Mouse (Mus musculus) bone marrow macrophage, adult 2 months (primary cell): Measurements from ENCODE around the gene Vmn1r55.

ENCODE experiments used
- CTCF ChIP-seq: IDR thresholded peaks from 2 replicates; pipeline ENCODE4 v1.5.1; 2012; ENCODE audit warnings: low read depth, mild to moderate bottlenecking, low read length, moderate library complexity
- POLR2A ChIP-seq: IDR thresholded peaks from 2 replicates; pipeline ENCODE4 v1.6.1; 2012; ENCODE audit warnings: mild to moderate bottlenecking, low read depth, low read length, borderline replicate concordance

DNA sequence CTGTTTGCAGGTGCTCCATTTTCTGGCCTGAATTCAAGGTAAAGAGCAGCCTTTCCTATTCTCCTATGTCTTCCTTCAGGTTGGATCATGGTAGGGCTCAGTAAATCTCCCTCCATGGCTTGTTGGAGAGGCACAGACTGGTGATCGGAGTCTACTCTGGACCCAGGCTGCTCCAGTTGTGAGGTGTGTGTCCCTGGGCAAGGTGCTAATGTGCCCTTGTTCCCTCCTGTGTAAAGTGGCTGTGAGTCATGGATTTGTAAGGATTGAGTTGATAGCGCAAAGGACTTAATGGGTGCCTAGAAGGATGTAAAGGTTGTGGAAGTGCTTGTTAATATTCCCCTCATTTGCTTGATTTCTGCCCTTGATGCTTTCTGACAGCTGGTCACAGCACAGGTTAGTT is 67.5 kb downstream of the Vmn1r55 start:
- TF ChIP-seq CTCF (no peak), POLR2A (no peak)
